Comparison of ENCODE assay signal across 15 mouse cellular contexts in the genomic region with DNA sequence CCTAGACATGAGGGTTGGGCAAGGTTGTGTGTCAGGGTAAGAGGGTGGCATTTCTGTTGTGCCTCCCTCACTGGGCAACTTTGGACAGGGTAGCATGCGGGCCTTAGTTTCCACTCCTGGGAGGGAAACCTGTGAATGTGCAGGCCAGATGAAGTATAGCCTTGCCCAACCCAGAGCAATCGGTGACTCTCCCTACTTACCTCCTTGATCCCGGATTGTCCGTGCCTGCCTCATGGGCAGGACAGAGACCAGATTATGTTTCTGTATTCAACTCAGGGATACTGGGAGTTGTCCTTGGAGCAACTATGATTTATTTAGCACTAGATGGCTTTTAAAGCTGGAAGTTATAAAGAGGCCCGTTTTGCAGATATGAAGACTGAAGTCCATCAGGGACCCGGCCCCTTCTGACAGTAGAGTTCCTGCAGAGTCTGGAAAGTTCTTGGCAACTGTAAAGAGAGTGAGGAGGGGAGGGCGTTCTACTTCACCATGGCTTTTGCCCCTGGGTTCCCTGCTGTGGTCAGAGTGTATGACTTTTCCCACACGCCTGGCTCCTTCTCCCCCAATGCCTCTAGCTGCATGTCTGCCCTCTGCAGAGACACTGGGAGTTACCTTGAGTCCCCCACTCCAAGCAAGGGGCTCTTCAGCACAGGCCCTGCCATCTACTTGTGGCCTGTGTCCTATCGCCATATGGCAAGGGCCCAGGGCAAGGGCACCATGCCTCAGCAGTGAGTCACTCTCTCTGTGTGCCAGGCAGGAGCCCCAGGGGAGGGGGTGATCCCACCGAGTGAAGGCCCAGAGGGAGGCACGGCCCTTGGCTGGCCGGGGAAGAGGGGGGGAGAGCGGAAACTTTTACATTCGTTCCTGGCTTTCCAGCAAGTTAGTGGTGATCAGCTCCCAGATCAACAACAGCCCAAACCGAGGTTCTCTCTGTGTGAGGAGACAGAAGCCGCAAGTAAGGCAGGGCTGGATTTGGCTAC.
DNase-seq lines count a peak whose midpoint lies in the region; ATAC-seq and TF ChIP-seq lines count a peak whose summit lies in the region.
"Had no signal": no experiment of that assay in that cellular context is flagged by ENCODE, and none has a peak within 500 bp of the region (broad histone marks: within the 10 kb centered on the region; RNA-seq: fewer than 3 reads in every experiment).

No protein-coding gene starts in this region.

- ATAC-seq in kidney, postnatal 0 days (replicated peaks; ENCODE audit: low FRiP score, low read depth) = no peak
- no peak for ATAC-seq in kidney, embryonic 15.5 days (replicated peaks; ENCODE audit: low FRiP score)
- peak; percentile 77 for ATAC-seq in Patski
- ATAC-seq: hindbrain, postnatal 0 days had no signal

- POLR2A ChIA-PET in Patski (lab: Charles Lee) = no interaction called here

- CTCF ChIA-PET in Patski (lab: Charles Lee) = interaction anchor here (0.8 to 1.2 kb wide), 2 partner anchors 9 to 30 kb away, joined by 3 read pairs; no protein-coding TSS in a partner anchor

- H3K27me3 ChIP-seq in kidney, postnatal 0 days (ENCODE audit: insufficient read depth, low read length) = no peaks in the 10 kb centered on the region
- no peaks in the 10 kb centered on the region for H3K27me3 ChIP-seq in kidney, embryonic 15.5 days
- H3K27me3 ChIP-seq in Patski = no peaks in the 10 kb centered on the region
- H3K27me3 ChIP-seq: CH12.LX; embryonic facial prominence, embryonic 13.5 days; forebrain, embryonic 12.5 days; midbrain, embryonic 12.5 days had no signal

- H3K9me3 ChIP-seq in kidney, postnatal 0 days (replicated peaks; ENCODE audit: low read length) = no peaks in the 10 kb centered on the region
- no peaks in the 10 kb centered on the region for H3K9me3 ChIP-seq in kidney, embryonic 15.5 days (replicated peaks)
- H3K9me3 ChIP-seq: embryonic facial prominence, embryonic 13.5 days; forebrain, embryonic 12.5 days; midbrain, embryonic 12.5 days had no signal

- H3K4me3 ChIP-seq in kidney, postnatal 0 days (replicated peaks; ENCODE audit: low read depth, low read length) = no peak overlapping the region
- no peak overlapping the region for H3K4me3 ChIP-seq in kidney, embryonic 15.5 days (replicated peaks)
- H3K4me3 ChIP-seq: embryonic facial prominence, embryonic 13.5 days; forebrain, embryonic 12.5 days; midbrain, embryonic 12.5 days had no signal

- no peak for DNase-seq in kidney, postnatal 0 days (ENCODE audit: low spot score)
- DNase-seq in 3T3-L1 (ENCODE audit: low read depth, low spot score) (peak; percentile 78), Patski (ENCODE audit: low read depth, low spot score) (no peak)
- peak; percentile 63 for DNase-seq in fibroblast of lung, adult 2 months (ENCODE audit: low read depth)
- no peak for DNase-seq in layer of hippocampus, adult 9-10 months (ENCODE audit: low spot score)
- DNase-seq in frontal cortex, postnatal 14 days (ENCODE audit: low spot score in 2 of 2) = no peak
- DNase-seq: gastrocnemius, postnatal 25 days; right cerebral cortex, postnatal 4 days had no signal

- no peak overlapping the region for H3K9ac ChIP-seq in kidney, postnatal 0 days (ENCODE audit: low read depth, low read length)
- no peak overlapping the region for H3K9ac ChIP-seq in kidney, embryonic 15.5 days
- H3K9ac ChIP-seq: embryonic facial prominence, embryonic 13.5 days; forebrain, embryonic 12.5 days; liver, embryonic 14.5 days; midbrain, embryonic 12.5 days had no signal

- TF ChIP-seq CTCF in kidney, postnatal 0 days (IDR thresholded peaks at IDR 0.05; ENCODE audit: low read depth) = no peak
- TF ChIP-seq CTCF in Patski (IDR thresholded peaks at IDR 0.05) = no peak

- peaks cover 43% of the 10 kb centered on the region for H3K4me1 ChIP-seq in kidney, postnatal 0 days (replicated peaks; ENCODE audit: insufficient read depth, low read length)
- peaks cover 70% of the 10 kb centered on the region for H3K4me1 ChIP-seq in kidney, embryonic 15.5 days

- 78% methylated on average over 16 of the region's 16 CpGs for WGBS in kidney, postnatal 0 days
- WGBS in kidney, embryonic 15.5 days = 80% methylated on average over 16 of the region's 16 CpGs

- no peak overlapping the region for H3K4me2 ChIP-seq in kidney, postnatal 0 days (ENCODE audit: low read length)
- no peak overlapping the region for H3K4me2 ChIP-seq in kidney, embryonic 15.5 days
- H3K4me2 ChIP-seq: embryonic facial prominence, embryonic 13.5 days; forebrain, embryonic 12.5 days; midbrain, embryonic 12.5 days had no signal

- H3K36me3 ChIP-seq in kidney, postnatal 0 days (ENCODE audit: insufficient read depth, low read length) = no peaks in the 10 kb centered on the region
- H3K36me3 ChIP-seq in kidney, embryonic 15.5 days = no peaks in the 10 kb centered on the region
- H3K36me3 ChIP-seq: midbrain, embryonic 12.5 days had no signal

- in situ Hi-C loops in Patski (cut with MboI; ENCODE audit: low pct_unique_long_range_greater_than_20kb) = no loop called here

- H3K27ac ChIP-seq in kidney, postnatal 0 days = peak overlapping the region; percentile 27
- no peak overlapping the region for H3K27ac ChIP-seq in kidney, embryonic 15.5 days
- H3K27ac ChIP-seq: embryonic facial prominence, embryonic 13.5 days; forebrain, embryonic 12.5 days; hindbrain, postnatal 0 days; liver, embryonic 14.5 days; midbrain, embryonic 12.5 days had no signal

Comparison
In these comparisons a context has a peak if more than half of its experiments do, and no peak if none do; other contexts are left out.
1. DNase-seq: peak in 3T3-L1 (single experiment) and fibroblast of lung, adult 2 months (single experiment); none in kidney, postnatal 0 days (single experiment), Patski (single experiment), layer of hippocampus, adult 9-10 months (single experiment) and frontal cortex, postnatal 14 days (0 of 2).